Mouse (Mus musculus) testis, adult 2 months (tissue): ENCODE measurements around the gene Msmb.

ENCODE experiments used
- CTCF ChIP-seq: fragments of 200-500 bp; IDR thresholded peaks from 2 replicates; pipeline ENCODE4 v1.5.1; 2012; ENCODE audit warnings: low read depth, mild to moderate bottlenecking, inconsistent platforms, low read length, moderate library complexity; ENCODE audit not compliant: control insufficient read depth, insufficient read depth, insufficient replicate concordance
- POLR2A ChIP-seq: fragments of 200-500 bp; IDR thresholded peaks from 2 replicates; pipeline ENCODE4 v1.6.1; 2012; ENCODE audit warnings: low read depth, mild to moderate bottlenecking, inconsistent platforms, low read length, moderate library complexity; ENCODE audit not compliant: control insufficient read depth

DNA sequence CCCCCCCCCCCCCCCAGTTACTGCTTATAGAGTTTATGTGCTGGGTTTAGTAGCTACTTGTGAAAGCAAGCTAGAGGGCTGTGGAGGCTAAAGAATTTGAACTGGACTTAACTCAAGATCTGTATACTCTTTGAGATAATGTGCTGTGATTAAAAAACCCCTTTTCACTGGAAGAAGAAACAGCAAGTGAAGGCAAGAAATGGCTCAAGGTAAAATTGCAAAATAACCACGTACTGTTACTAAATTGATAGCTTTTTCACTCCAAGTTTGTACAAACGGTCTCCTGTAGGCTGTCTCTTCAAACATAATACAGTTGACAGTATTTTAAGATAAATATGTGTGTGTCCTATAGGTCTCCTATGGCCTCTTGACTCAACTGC is 24.2 kb downstream of the Msmb start:
- no peak for TF ChIP-seq POLR2A
- no peak for TF ChIP-seq CTCF
